Mouse (Mus musculus) heart, postnatal 25 days (tissue): Measurements from ENCODE around the gene Setdb1. TPM values are rescaled to one million over a fixed set of nuclear protein-coding genes. Genes with fewer than 3 reads are reported as not detected.
A peak's percentile ranks its signal among the peaks of the same experiment; 100 is the strongest.
"Not testable (repeated sequence)": the region's sequence is repeated elsewhere in the genome, so short reads cannot be mapped to it uniquely, and the experiment has no call there.

ENCODE experiments used
- DNase-seq: peaks from one replicate; pipeline ENCODE4 v3.0.0; 2022; ENCODE audit warnings: low spot score
- intact Hi-C: fragments of 180-260 bp; cut with DNase I; formaldehyde crosslinking; loops from one replicate; pipeline ENCODE4 v1.15.1; 2025
- total RNA-seq, 2 experiments: library from RNA; stranded (reverse); gene quantifications; 2 replicates each; pipeline ENCODE4 v1.2.3; 2021

Gene Setdb1
- total RNA-seq: 10 to 100 TPM; 11.2 to 11.4 TPM

DNA sequence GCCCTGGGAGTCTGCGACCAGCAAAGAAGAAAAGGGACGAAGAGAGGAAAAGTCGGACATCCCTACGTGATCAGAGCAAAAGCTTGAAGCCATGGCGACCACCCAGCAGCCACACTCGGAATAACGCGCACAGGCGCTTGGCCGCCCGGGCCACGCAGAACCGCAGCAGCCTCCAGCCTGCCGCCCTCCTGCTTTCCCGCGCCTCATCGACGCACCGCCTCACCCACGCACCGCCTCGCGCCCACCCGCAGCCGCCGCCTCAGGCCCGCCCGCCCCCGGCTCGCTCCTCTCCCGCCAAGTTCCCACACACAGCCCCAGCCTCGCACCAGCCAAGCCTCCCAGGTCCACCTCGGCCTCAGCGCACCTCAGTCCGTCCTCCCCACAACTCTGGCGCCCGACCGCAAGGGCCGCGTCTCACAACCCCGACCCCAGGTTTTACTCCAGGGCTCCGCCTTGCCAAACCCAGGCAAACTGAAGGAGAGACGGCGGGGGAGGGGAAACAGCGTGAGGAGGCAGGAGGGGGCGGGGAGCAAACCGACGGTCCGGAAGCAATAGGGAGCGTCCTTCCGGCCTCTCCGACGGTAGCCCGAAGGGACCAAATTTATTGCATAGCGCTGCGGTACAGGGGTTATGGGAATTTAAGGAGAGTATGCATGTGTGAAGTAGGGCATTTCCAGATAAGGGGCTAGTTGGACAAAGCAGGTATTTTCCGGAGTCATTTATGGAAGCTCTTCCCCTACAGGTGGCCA is at the start of gene Setdb1:
Gene Setdb1 (minus strand): TSS at position 502 of the 749 bp plus-strand sequence.
- peak; percentile 79 for DNase-seq
- intact Hi-C loops: loop anchor here (5.0 kb wide), 1 partner anchor 75 kb away; the partner anchor contains the start of gene Arnt

DNA sequence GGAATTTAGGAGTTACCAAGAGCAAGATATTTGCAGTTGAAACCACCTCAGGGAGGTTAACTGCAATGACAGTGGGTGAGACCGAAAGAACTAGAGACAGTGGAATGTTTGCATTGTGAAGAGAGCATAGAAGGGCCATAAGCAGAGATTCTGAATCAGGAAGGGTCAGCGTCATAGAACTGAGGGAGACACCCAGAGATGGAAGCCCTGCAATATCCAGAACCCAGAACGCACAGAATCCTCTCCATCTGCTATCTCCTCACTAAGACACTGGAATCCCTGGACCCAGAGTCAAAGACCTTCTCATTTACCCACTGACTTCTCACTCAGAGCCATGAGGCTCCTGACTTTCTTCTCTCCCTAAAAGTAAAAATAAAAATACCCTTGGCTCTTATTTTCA is 45.7 kb upstream of the Setdb1 start, which contains the start of gene 4930558C23Rik:
Gene 4930558C23Rik (minus strand): TSS at position 101 of the 400 bp plus-strand sequence.
- DNase-seq: no peak
- intact Hi-C loops: no loop called here

DNA sequence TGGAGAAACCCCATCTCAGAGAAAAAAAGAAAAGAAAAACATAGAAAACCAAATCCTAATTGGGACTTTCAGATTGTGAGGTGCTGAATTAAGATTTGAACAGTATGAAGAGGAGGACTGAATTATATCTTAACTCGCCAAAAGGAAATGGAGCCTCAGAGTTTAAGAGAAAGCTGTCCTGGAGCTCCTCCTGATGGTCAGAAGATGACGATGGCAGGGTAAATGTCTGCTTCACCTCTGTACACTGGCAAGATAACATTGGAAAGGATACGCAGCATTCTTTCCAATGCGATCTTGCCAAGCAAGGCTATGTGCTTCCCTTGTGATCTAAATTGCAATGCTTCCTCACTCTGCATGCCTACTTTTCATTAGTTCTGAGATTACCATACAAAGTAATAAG is 37.4 kb upstream of the Setdb1 start:
- intact Hi-C loops: loop anchor here (5.0 kb wide), 1 partner anchor 82 kb away; the partner anchor contains the start of gene Cers2
- no peak for DNase-seq

DNA sequence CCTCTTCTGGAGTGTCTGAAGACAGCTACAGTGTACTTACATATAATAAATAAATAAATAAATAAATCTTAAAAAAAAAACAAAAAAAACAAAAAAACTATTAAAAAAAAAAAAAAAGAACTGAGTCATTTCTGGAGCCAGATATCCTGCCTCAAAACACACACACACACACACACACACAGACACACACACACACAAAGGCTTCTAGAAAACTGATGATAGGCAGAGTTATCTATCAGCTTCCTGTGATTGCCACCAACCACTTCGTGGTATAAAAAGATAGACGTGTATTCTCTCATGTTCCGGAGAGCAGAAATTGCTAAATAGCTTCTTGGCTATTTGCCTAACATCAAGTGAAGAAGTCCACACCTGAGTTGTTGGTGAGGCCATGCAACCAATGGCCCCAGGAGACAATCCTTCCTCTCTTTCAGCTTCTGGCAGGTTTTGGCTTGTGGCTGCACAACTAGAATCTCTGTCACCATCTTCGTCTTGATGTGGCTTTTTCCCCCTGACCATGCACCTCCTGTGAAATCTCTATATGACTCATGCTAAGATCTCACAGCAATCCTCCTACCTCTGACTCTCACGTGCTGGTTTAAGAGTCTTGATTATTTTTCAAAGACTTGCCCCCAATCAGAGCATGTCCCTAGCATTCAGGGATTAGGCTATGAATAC is 28.5 kb upstream of the Setdb1 start:
- intact Hi-C loops: no loop called here
- DNase-seq: no peak

DNA sequence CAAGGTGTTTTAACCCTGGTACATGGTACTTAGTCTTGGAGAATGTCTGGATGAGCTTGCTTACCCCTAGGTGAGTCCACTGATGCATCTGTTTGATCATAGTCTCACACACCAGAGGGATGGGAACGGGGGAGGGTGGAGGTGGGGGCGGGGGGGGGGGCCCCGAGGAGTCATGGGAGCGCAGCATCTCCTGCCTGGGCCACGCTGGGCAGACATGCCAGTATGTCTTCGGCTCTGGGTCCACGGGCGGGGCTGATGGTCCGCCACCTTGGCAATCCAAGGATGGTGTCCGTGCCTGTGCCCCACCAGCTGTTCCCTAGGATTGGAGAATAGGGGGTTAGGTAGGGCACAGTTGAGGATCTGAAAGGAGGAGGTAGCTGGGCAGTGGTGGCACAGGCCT is 16.2 kb upstream of the Setdb1 start:
- no peak for DNase-seq
- intact Hi-C loops: no loop called here

DNA sequence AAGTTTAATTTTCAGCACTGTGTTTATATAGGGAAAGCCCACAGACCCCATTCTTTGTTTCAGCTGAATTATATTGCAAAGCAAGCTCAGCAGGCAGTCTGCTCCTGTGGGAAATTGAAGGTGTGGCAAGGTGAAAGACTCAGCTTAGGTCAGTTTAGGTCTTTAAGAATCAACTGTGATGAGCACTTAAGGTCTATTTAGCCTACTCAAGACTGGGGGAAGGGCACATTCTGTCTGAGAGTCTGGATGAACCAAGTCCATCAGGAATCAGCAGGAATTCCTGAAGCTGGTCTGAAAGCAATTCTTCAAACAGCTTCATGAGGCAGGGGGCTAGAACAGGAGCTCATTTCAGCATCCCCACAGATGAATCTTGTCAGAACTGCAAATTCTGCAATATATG is 13.1 kb upstream of the Setdb1 start:
- DNase-seq: no peak
- intact Hi-C loops: no loop called here

DNA sequence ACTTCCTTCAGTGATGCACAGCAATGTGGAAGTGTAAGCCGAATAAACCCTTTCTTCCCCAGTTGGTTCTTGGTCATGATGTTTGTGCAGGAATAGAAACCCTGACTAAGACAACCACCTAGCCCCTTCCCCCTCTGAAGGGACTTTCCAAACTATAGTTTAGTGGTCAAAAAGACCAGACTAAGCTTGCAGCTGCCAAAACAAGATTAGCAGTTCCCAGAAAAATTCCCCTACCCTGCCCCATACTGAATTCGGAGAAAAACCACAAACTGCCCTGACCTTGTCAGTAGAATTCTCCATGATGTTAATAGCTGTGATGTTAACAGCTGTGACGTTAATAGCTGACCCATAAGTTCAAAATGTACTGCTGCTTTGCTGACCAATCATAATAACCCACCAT is 3.3 kb upstream of the Setdb1 start:
- intact Hi-C loops, DNase-seq: not testable (repeated sequence)

DNA sequence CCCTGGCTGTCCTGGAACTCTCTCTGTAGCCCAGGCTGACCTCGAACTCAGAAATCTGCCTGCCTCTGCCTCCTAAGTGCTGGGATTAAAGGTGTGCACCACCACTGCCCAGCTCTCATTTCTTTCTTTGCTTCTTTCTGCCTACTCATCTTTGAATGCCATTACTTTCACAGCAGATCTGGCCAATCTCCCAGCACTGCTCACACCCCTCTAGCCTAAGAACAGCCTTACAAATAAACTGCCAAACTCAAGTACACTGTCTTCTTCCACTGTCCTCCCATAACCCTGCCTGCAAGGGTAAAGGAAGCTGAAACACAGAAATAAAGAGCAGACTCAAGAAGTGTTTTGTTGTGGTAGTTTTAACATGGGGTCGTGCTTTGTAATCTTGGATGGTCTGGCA is 744 bp upstream of the Setdb1 start:
- no peak for DNase-seq
- intact Hi-C loops: loop anchor here (5.0 kb wide), 1 partner anchor 75 kb away; the partner anchor contains the start of gene Arnt

DNA sequence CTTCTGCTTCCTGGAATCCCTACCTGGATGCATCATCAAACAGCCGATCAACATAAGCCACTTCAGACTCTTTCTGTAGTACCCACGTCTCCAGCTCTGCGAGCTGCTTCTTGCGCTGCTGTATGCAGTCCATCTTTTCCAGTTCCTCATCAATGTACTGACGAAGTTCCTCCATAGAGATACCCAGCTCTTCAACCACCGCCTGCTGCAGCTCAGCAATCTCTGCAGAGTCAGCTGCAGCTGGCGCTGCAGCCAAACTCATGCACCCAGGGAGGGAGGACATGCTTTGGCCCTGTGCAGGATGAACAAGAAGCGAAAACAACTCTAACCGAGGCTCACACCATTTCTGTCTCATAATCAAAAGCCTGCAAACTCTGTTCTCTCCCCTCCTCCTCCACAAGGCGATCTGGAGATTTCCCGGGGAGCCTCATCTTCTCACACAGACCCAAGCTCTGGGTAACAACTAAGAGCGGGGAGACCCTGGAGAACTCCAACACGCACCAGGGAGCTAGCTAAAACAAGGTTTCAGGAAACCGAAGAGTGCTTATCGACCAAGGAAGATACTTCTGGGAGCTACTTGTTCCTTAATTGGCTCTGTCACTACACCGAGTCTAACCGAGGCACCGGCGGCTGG is 974 bp downstream of the Setdb1 start:
- intact Hi-C loops: loop anchor here (5.0 kb wide), 1 partner anchor 76 kb away; the partner anchor contains the start of gene Arnt
- DNase-seq: not testable (repeated sequence)

DNA sequence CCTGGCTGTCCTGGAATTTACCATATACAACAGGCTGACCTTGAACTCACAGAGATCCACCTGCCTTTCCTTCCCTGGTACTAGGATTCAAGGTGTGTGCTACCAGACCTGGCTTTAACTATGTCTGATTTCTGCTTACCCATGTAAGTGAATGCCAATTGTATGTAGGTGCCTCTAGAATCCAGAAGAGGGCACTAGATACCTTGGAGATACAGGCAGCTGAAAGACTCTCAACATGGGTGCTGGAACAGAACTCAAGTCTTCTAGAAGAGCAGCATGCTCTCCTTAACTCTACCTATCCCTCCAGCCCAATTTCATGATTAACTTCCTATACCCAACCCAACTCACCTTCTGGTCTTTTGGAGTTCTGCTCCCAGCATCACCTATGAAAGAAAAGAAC is 7.5 kb downstream of the Setdb1 start:
- intact Hi-C loops: loop anchor here (2.0 kb wide), 1 partner anchor 101 kb away; no protein-coding TSS in a partner anchor

DNA sequence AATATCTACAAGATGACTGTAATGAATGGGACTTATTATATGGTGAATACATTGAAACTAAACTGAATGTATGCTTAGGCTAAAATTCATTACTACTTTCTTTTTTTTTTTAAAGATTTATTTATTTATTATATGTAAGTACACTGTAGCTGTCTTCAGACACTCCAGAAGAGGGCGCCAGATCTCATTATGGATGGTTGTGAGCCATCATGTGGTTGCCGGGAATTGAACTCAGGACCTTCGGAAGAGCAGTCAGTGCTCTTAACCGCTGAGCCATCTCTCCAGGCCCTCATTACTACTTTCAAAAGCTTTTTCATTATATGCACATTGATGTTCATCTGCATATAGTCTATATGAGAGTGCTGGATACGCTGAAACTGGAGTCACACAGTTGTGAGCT is 8.7 kb downstream of the Setdb1 start:
- intact Hi-C loops: loop anchor here (2.0 kb wide), 1 partner anchor 102 kb away; no protein-coding TSS in a partner anchor
- not testable (repeated sequence) for DNase-seq

More for the DNA sequence above, 7.5 kb downstream of the Setdb1 start:
- DNase-seq: no peak

DNA sequence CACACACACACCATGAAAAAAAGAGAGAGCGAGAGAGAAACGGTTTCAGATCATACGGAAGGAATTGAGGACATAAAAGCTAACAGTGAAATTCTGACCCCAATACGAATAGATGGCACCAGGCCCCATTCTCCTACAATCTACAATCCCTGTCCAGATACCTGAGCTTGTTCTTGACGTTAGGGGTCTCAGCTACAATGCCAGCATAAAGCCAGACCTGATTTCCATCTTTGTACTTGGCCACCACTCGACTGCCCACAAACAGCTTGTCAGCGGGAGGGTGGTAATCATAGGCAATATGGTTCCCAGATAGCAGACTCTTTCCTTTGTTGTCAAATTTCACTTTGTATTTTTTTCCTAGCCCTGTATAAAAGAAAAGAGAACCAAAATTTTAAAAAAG is 10.5 kb downstream of the Setdb1 start:
- DNase-seq: no peak
- intact Hi-C loops: no loop called here

DNA sequence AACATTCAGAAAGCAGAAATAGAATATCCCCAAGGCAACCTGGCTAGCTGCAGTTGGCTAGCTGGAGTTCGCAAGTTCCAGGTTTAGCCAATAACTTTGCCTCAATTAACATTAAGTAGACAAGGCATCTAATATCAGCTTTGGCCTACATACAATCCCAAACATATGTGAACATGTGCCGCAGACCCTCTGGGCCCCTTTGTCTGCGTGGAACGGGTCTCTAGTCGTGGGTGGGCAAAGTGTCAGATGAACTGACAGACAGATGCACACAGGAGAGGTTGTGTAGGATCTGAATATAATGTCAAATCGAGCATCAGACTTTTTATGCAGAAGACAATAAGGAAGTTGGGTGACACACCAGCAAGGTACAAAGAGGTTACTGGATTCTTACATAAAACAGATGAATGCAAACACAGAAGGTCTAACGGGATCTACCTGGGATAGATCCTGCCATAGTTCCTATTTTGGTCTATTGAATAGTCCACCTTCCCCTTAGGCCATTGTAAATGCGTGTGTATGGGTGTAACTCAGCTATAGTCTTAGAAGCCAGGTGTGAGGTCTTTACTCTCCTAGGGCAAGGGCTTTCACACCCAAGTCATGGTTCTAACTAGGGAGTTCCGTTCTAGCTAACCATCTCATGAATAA is 13.5 kb downstream of the Setdb1 start:
- DNase-seq, intact Hi-C loops: not testable (repeated sequence)

DNA sequence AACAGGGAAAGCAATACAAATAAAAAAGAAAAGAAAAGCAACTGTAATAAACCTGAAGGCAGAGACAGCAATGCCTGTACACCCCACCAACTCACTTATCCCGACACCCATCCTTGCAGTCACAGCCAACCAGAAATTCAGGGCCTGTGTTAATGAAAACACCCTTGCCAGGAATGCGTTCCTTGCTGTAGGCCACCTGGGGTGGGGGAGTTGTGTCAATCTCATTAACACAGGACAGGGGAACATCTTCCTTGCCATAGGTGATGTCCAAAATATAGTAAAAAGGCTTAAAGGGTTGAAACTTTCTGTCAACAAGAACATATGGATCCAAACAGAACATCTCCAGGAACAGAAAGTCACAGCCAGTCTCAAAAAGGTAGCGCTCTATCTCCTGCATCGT is 18.8 kb downstream of the Setdb1 start:
- intact Hi-C loops: no loop called here
- DNase-seq: no peak

DNA sequence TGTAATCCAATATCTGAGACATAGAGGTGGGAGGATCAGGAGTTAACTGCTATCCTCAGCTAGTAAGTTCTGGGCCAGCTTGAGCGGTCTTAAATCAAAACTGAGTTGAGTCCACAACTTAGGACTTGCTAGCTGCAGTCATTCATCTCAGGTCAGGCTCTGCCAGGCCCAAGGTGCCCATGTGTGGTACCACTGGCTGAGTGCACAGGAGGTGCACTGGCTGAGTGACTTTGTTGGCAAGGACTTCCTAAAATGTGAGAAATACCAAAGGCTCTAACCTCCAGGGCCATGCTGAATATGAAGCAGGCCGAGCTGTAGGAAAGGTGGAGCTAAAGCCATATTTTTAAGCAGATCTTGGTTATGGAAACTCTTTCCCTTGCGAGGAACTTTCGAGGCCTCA is 19.7 kb downstream of the Setdb1 start:
- DNase-seq: no peak

DNA sequence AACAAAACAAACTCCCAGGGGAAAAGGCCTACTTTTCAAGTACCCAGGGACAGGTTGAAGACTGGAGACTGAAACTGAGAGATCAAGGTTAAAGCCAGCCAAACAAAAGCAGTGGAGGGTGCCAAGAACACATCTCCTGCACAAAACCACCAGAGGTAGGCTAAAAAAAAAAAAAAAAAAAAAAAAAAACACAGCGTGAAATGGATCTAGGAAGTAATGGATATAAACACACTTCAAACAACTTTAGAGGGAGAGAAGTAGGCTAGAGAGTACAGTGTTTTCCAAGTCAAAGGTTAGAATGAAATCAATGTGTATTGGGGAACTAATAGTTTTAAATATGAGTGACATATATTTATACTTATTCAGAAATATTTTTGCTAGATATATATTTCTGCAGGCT is 25.5 kb downstream of the Setdb1 start:
- intact Hi-C loops: no loop called here
- no peak for DNase-seq

More for the DNA sequence above, 19.7 kb downstream of the Setdb1 start:
- intact Hi-C loops: no loop called here

DNA sequence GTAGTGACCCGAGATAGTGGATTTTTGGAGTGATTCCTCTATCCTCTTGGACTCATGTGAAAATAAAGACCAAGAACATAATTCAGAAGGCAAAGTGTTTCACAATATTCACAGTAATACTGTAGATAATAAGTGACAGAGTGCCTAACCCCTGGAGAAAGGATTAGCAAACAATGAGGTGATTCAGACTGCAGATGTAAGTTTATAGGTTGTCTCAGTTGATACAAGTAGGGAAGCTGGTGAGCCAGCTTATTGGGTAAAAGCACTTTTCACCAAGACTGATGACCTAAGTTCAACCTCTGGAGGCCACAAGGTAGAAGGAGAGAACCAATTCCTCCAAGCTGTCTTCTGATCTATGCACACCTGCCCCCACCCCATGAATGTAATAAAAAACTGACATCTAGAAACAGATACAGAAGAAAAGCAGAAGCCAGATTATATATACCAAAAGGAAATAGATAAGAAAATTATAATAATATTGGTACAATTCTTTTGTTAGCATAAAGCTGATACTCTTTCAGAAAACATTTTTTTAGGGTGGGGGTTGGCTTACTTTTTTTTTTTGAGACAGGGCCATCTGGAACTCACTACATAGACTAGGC is 28.1 kb downstream of the Setdb1 start:
- no peak for DNase-seq
- intact Hi-C loops: no loop called here

DNA sequence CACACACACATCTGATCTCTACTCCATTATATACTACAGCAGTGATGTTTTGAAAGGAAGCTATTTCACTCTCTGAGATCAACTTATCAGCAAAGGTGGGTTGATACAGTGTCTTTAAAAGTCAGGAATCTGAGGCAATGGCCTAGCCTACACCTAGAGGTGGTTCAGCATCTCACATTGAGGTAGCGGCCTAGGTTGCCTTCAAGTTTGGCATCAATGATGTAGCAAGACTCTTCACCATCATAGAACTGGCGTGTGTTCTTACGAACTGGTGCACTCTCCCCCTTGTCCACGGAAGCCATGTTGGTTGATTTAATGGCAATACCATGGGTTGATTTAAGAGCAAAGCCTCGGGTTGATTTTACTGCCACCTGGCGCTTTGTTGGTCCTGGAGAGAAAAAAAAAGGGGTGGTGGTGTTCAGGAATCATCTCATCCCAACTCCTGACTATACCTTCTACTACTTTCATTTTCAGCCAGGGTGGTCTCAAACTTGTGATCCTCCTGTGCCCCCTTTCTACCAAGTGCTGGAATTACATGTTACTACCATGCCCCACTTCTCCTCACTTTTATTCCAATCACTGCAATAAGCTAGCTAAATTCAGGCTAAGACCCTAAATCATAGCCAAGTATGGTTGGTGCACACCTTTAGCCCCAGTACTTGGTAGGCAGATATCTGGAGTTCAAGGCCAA is 32.4 kb downstream of the Setdb1 start:
- no peak for DNase-seq
- intact Hi-C loops: no loop called here

DNA sequence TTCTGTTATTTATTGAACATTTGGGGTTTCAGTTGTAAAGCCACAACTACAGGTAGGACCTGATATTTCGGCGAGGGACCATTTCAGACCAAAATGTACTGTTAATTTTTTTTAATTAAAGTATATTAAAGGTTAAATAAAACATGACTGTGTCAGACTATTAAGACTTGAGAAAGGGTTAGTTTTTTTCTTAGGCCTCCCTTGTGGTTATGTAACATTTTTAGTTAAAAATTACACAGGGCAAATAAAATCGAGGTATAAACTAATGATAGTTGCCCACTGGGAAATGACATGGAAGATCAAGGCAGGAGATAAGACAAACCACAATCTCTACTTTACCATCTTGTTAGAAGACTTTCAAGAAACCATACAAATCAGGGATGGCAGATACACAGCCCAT is 33.6 kb downstream of the Setdb1 start:
- no peak for DNase-seq
- intact Hi-C loops: no loop called here
